Mouse (Mus musculus): ENCODE measurements around the gene Slc17a8. TPM values are rescaled to one million over a fixed set of nuclear protein-coding genes. Genes with fewer than 3 reads are reported as not detected.

Slc17a8 gene
- polyA plus RNA-seq, 1 experiment, result 0.47 TPM

DNA sequence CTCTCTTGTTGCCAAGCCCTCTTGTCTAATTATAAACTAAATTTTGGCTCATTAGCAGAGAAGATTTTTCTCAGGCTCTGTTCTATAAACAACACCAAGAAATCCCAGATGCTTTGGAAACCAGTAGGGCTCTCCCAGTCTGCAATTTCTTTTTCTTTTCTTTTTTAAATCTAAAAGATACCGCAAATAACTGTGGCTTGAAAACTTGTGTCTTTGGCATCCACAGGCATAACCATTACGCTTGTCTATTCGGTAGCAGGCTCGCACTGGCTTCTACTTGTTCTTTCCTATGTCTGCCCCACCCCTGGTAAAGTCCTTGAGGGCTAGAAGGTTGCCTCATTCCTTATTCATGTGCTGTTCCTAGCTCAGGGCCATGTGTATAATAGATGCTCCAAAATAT is 69.4 kb downstream of the Slc17a8 start:
- Histone ChIP-seq H3K27me3 (ENCODE audit: control insufficient read depth, insufficient read depth, low read length) (no peaks in the 10 kb centered on the region), H3K36me3 (ENCODE audit: control insufficient read depth, insufficient read depth, low read length) (no peaks in the 10 kb centered on the region), H3K4me1 (ENCODE audit: control insufficient read depth, insufficient read depth, low read length) (no peaks in the 10 kb centered on the region), H3K27ac (ENCODE audit: control insufficient read depth, insufficient read depth, low read depth, low read length) (no peak overlapping the region), H3K4me3 (ENCODE audit: control insufficient read depth, low read depth, low read length) (no peak overlapping the region)
- TF ChIP-seq CTCF (IDR thresholded peaks at IDR 0.05; ENCODE audit: control insufficient read depth, insufficient read depth, insufficient replicate concordance, low read depth, low read length) (no peak), POLR2A (IDR thresholded peaks at IDR 0.05; ENCODE audit: control insufficient read depth, low read depth, low read length) (no peak)

DNA sequence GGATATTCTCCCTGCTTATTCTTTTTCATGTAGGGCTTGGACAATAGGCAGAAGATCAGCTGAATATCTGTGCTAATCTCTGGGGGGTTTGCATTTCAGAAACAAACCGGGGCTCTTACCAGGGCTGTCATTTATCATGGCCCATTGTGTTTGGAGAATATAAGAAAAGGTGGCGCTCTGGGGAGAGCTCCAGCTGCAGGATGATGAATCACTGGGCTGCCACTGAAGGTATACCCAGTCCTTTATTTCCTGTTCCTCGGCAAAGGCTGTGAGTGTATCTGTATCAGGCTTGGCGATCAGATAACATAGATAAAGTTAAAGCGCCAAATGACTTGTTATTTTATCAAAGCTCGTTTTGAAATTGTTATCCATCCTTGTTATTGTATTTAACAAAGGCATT is 73.0 kb downstream of the Slc17a8 start:
- Histone ChIP-seq H3K4me1 (ENCODE audit: control insufficient read depth, insufficient read depth, low read length) (no peaks in the 10 kb centered on the region), H3K27me3 (ENCODE audit: control insufficient read depth, insufficient read depth, low read length) (no peaks in the 10 kb centered on the region), H3K36me3 (ENCODE audit: control insufficient read depth, insufficient read depth, low read length) (no peaks in the 10 kb centered on the region), H3K4me3 (ENCODE audit: control insufficient read depth, low read depth, low read length) (no peak overlapping the region), H3K27ac (ENCODE audit: control insufficient read depth, insufficient read depth, low read depth, low read length) (no peak overlapping the region)
- TF ChIP-seq CTCF (IDR thresholded peaks at IDR 0.05; ENCODE audit: control insufficient read depth, insufficient read depth, insufficient replicate concordance, low read depth, low read length) (no peak), POLR2A (IDR thresholded peaks at IDR 0.05; ENCODE audit: control insufficient read depth, low read depth, low read length) (no peak)

DNA sequence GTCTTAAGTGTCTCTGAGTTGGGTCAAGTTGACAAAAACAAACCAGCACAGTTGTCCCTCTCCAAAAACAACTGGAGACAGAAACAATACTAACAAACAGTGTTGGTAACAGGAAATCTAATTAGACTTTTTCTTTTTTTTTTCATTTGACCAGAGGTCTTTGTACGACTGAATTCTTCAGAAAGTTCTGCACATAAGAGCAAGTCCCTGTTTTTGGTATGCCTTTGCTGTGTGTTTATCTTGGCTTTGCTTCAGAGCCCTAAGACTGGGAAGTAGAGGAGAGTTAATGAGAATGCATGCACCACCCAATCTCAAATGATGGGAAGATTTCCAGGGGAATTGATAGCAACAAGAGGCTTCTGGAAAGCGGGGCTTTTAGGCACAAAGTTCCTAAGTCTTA is 74.1 kb downstream of the Slc17a8 start:
- no peak overlapping the region for H3K27ac ChIP-seq (ENCODE audit: control insufficient read depth, insufficient read depth, low read depth, low read length)
- no peaks in the 10 kb centered on the region for H3K27me3 ChIP-seq (ENCODE audit: control insufficient read depth, insufficient read depth, low read length)
- no peaks in the 10 kb centered on the region for H3K4me1 ChIP-seq (ENCODE audit: control insufficient read depth, insufficient read depth, low read length)
- H3K36me3 ChIP-seq (ENCODE audit: control insufficient read depth, insufficient read depth, low read length), result no peaks in the 10 kb centered on the region
- no peak overlapping the region for H3K4me3 ChIP-seq (ENCODE audit: control insufficient read depth, low read depth, low read length)
- TF ChIP-seq CTCF (IDR thresholded peaks at IDR 0.05; ENCODE audit: control insufficient read depth, insufficient read depth, insufficient replicate concordance, low read depth, low read length) (no peak), POLR2A (IDR thresholded peaks at IDR 0.05; ENCODE audit: control insufficient read depth, low read depth, low read length) (no peak)

DNA sequence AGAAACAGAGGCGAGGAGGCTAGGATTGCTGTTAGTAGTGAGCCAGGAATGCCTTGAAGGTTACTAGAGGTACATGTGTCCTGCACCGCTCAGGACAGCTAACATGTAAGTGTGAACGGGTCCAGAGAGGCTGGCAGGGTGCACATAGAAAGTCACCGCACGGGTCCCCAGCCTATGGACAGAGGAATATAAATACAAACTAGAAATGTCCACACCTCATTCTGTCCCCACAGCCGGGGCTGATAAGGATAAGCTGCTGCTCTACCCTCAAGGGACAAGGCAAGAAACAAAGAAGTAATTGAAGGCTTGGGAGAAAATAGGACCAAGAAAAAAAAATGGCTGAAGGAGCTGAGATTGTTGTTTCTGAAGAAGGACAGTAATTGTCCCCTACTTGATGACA is 77.2 kb downstream of the Slc17a8 start:
- Histone ChIP-seq H3K4me1 (ENCODE audit: control insufficient read depth, insufficient read depth, low read length) (no peaks in the 10 kb centered on the region), H3K27ac (ENCODE audit: control insufficient read depth, insufficient read depth, low read depth, low read length) (no peak overlapping the region), H3K4me3 (ENCODE audit: control insufficient read depth, low read depth, low read length) (no peak overlapping the region), H3K27me3 (ENCODE audit: control insufficient read depth, insufficient read depth, low read length) (no peaks in the 10 kb centered on the region), H3K36me3 (ENCODE audit: control insufficient read depth, insufficient read depth, low read length) (no peaks in the 10 kb centered on the region)
- TF ChIP-seq POLR2A (IDR thresholded peaks at IDR 0.05; ENCODE audit: control insufficient read depth, low read depth, low read length), result no peak
- no peak for TF ChIP-seq CTCF (IDR thresholded peaks at IDR 0.05; ENCODE audit: control insufficient read depth, insufficient read depth, insufficient replicate concordance, low read depth, low read length)

DNA sequence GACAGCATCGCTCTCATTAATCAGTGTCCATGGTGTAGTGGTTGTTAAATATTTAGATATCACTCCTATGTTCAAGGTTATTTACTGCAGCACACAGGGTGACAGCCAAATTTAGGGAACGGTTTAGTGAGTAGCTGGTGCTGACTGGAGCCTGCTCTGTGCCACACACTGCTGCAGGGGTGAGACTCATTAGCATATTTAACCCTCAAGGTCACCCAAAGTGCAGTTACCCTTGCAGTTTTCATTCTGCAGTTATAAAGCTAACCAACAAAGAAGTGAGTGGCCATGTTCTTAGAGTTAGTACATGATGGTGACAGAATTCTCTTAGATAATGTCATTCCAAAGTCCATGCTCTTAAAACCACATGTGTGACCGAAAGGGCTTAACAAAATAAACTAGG is 78.7 kb downstream of the Slc17a8 start:
- H3K4me3 ChIP-seq (ENCODE audit: control insufficient read depth, low read depth, low read length), result no peak overlapping the region
- H3K27ac ChIP-seq (ENCODE audit: control insufficient read depth, insufficient read depth, low read depth, low read length), result no peak overlapping the region
- TF ChIP-seq POLR2A (IDR thresholded peaks at IDR 0.05; ENCODE audit: control insufficient read depth, low read depth, low read length) (no peak), CTCF (IDR thresholded peaks at IDR 0.05; ENCODE audit: control insufficient read depth, insufficient read depth, insufficient replicate concordance, low read depth, low read length) (no peak)
- H3K4me1 ChIP-seq (ENCODE audit: control insufficient read depth, insufficient read depth, low read length), result no peaks in the 10 kb centered on the region
- no peaks in the 10 kb centered on the region for H3K36me3 ChIP-seq (ENCODE audit: control insufficient read depth, insufficient read depth, low read length)
- H3K27me3 ChIP-seq (ENCODE audit: control insufficient read depth, insufficient read depth, low read length), result no peaks in the 10 kb centered on the region

DNA sequence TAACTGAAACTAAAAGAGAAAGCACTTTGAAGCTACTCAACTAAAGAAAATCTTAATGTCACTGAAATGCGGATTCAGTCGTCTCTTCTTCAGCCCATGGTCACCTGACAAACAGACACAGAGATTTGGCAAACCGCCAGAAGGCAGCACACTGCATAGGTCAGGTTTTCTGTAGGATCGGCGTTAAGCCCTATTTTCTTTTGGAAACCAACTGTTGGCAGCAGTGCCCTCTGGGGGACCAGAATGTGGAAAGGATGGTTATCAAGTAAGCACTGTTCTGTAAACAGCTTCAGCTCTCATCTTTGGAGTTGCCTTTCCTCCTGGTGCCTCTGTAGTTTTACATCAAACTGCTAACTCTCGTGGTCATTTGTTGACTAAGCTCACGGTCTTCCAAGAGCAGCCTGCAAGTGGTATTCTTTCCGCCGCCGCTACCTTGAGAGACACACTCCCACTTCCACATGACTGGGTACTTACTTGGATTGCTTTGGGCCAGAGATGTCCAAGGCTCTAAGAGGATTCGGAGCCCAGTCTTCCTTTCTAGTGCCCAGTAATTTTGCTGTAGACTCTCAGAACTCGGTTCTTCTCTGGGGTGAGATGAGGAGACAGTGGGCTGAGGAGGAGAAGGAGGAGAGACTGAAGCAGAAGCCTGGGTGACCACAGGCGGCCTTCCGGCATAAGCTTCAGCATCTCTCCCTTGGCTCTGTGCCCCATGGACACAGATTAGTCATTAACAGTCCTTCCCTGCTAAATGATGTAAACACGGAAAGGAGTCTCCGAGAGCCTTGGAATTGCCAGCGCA is 87.9 kb downstream of the Slc17a8 start, which contains the start of gene Nr1h4:
Gene Nr1h4 (minus strand): TSS at position 657 of the 799 bp plus-strand sequence.
- Histone ChIP-seq H3K27ac (ENCODE audit: control insufficient read depth, insufficient read depth, low read depth, low read length) (peak within 1 kb of the TSS; percentile 49), H3K27me3 (ENCODE audit: control insufficient read depth, insufficient read depth, low read length) (no peaks in the 10 kb centered on the region), H3K4me3 (ENCODE audit: control insufficient read depth, low read depth, low read length) (peak within 1 kb of the TSS; percentile 10), H3K36me3 (ENCODE audit: control insufficient read depth, insufficient read depth, low read length) (no peaks in the 10 kb centered on the region), H3K4me1 (ENCODE audit: control insufficient read depth, insufficient read depth, low read length) (peaks cover 4% of the 10 kb centered on the region; the same call in 1 of the 2 replicates)
- TF ChIP-seq CTCF (IDR thresholded peaks at IDR 0.05; ENCODE audit: control insufficient read depth, insufficient read depth, insufficient replicate concordance, low read depth, low read length), result no peak
- no peak for TF ChIP-seq POLR2A (IDR thresholded peaks at IDR 0.05; ENCODE audit: control insufficient read depth, low read depth, low read length)

DNA sequence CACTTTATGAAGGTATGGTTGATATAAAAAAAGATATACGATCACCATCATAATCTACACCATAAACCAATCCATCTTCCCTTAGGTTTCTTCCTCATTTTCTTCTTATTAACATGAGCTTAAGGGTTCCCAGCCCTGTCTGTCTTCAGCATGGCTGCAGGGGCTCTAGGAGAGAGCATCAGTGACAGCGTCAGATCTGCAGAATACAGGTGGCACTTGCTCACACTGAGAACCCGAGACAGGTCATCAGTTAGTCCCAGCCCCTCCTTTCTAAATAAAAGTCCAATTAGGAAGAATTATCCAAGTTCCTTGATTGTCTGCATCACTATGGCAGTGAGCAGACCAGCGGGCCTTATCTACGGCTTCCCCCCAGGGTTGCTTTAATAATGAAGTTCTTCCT is 88.6 kb downstream of the Slc17a8 start:
- H3K4me3 ChIP-seq (ENCODE audit: control insufficient read depth, low read depth, low read length), result no peak overlapping the region
- H3K27ac ChIP-seq (ENCODE audit: control insufficient read depth, insufficient read depth, low read depth, low read length), result no peak overlapping the region
- no peaks in the 10 kb centered on the region for H3K36me3 ChIP-seq (ENCODE audit: control insufficient read depth, insufficient read depth, low read length)
- peaks cover 4% of the 10 kb centered on the region; the same call in 1 of the 2 replicates for H3K4me1 ChIP-seq (ENCODE audit: control insufficient read depth, insufficient read depth, low read length)
- no peak for TF ChIP-seq POLR2A (IDR thresholded peaks at IDR 0.05; ENCODE audit: control insufficient read depth, low read depth, low read length)
- no peak for TF ChIP-seq CTCF (IDR thresholded peaks at IDR 0.05; ENCODE audit: control insufficient read depth, insufficient read depth, insufficient replicate concordance, low read depth, low read length)
- no peaks in the 10 kb centered on the region for H3K27me3 ChIP-seq (ENCODE audit: control insufficient read depth, insufficient read depth, low read length)
